Mouse (Mus musculus) neutrophil, adult 5-6 weeks (primary cell): ENCODE data around the gene Kank1. TPM values are rescaled to one million over a fixed set of nuclear protein-coding genes. Genes with fewer than 3 reads are reported as not detected.

Experiments
- ATAC-seq: fragments of 151-379, 151-347 bp; 2 replicates; pipeline ENCODE4 v1.8.0; 2017; ENCODE audit warnings: mild to moderate bottlenecking, moderate TSS enrichment; ENCODE audit not compliant: insufficient number of reproducible peaks, poor library complexity, low FRiP score, severe bottlenecking; ENCODE audit errors: extremely low read depth
- total RNA-seq: library from RNA; stranded (forward); fragments of 200-1000 nt; gene quantifications from 2 replicates; pipeline ENCODE4 v1.2.3, GENCODE M21; 2017

The Kank1 gene
- total RNA-seq, 1 experiment from 2014 or later = not detected

GRCm38 (mm10) chr19:25419983-25420382 lies 183.2 kb downstream of the Kank1 start:
- ATAC-seq = no peak

GRCm38 (mm10) chr19:25422096-25422495 lies 185.3 kb downstream of the Kank1 start:
- no peak for ATAC-seq

- ATAC-seq = no peak
Observed at GRCm38 (mm10) chr19:25423371-25423770, 186.6 kb downstream of the Kank1 start.

DNA sequence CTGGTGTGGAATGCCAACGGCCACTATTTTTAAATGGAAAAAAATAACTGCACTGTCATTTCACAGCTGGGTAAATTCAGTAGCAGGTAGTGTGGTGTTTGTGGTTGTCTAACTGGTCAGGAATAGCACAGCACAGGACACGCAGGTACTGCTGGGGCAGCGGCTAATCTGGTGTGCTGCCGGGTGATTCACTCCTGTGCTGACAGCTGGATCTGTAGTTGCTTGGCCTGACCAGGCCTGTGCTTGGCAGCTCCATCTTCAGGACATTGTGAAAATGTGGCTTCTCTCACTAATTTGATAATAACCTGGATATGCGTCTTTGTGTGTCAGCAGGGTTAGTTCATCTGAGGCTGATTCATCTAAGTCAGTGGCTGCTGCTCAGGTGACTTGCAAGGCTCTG lies 189.7 kb downstream of the Kank1 start:
- no peak for ATAC-seq

- ATAC-seq = no peak
Observed at GRCm38 (mm10) chr19:25427886-25428285, 191.1 kb downstream of the Kank1 start.

DNA sequence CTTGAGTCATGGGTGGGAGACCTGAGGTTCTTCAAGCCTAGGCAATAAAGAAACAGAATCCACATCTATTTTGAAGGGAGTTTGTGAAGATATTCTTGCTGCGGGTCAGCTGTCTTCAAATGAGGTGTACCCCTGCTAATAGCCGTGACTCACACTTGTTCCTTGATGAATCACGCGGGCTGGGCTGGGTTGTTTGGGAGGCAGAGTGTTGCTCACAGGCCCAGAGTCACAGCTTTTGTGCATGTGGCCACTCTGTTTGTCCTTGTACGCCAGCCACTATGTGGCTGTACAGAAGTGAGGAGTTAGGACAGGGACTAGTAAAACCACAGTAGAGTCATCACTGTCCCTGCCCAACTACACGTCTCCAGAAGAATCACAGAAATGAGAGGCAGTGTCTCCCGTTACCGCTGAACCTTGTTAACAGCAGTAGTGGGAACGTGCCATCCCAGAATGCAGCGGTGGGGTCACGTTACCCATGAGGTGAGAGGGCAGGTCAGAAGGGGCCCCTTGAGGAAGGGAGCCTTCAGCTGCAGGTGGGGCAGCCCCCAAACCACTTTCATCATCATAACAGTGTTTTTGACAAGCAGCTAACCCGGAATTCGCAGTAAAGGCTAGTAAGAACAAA lies 191.7 kb downstream of the Kank1 start:
- ATAC-seq = no peak

DNA sequence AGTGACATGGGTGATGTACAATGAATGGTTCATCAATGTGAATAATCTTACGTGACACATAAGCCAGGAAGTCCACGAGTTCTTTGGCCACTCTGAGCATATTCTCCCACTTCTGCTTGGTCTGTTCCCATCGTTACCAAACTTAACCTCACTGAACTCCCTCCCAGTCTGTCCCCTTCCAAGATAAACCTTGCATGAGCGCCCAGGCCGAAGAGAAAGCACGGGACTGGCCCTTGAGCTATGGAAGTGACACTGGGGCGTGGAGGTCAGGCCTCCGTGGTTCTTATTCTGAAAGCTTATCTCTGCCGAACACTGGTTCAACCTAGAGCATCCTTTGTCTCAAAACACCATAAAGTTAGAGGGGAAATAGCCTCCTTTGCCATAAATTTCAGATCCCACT lies 194.7 kb downstream of the Kank1 start:
- ATAC-seq = no peak

DNA sequence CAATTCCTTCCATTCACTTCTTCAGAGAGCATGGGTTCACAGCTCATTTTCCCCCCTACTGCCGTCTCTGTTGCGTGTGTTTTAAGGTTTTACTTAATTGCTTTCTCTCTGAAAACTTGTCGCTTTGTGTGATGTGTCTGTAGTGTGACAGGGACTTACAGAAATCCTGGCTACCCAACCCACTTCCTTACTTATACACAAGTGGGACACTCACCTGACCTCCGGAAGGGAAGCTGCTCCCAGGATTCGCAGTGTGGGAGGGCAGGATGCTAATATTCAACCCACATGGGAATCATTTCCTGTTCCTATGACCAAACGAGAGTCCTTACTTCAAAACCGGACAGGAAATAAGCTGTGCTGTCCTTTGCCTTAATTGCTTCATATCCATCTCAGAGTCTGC lies 195.1 kb downstream of the Kank1 start:
- no peak for ATAC-seq

DNA sequence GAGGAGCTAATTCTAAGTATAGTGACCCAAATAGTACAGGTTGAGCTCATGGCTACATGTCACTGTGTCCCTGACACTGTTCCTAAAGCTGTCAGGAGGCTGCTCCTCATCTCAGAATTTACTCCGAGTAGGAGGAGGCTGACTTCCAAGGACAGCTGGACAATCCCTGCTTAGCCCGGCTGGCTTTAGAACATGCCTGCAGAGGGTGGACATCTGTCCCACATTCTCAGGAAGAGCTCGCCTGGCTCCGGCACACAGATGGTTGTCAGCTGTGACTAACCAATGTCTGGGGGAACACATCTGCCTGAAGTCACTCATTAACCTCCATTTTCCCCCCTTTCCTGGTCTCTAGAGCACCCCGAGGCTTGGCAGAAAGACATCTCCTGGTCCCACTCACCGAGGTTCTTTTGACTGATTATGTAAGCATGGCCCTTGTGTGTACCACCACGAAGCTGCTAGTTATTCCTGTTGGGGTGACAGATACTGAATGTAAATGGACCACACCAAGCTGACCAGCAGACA lies 196.5 kb downstream of the Kank1 start:
- ATAC-seq = no peak

DNA sequence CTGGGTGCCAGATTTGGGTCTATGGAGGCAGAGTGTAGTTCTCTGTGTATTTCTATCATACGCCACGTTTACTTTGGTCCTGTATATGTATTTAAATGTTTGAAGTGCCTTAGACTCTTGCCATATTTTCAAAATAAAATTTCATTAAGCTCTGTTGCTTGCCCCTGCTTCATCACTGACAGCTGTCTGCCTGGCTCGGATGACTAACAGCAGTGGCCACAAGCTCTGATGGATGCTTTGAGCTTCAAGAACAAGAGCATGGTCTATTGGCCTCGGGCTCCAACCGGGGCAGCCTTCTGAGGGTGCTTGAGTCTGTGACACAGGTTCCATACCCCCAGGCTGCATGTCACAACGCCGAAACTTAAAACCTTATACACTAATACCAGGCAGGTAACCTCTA lies 197.6 kb downstream of the Kank1 start:
- ATAC-seq = no peak

- ATAC-seq = no peak
Observed at GRCm38 (mm10) chr19:25434795-25435194, 198.0 kb downstream of the Kank1 start.

GRCm38 (mm10) chr19:25435412-25435811 lies 198.6 kb downstream of the Kank1 start:
- no peak for ATAC-seq

GRCm38 (mm10) chr19:25436175-25436574 lies 199.4 kb downstream of the Kank1 start:
- ATAC-seq = no peak

DNA sequence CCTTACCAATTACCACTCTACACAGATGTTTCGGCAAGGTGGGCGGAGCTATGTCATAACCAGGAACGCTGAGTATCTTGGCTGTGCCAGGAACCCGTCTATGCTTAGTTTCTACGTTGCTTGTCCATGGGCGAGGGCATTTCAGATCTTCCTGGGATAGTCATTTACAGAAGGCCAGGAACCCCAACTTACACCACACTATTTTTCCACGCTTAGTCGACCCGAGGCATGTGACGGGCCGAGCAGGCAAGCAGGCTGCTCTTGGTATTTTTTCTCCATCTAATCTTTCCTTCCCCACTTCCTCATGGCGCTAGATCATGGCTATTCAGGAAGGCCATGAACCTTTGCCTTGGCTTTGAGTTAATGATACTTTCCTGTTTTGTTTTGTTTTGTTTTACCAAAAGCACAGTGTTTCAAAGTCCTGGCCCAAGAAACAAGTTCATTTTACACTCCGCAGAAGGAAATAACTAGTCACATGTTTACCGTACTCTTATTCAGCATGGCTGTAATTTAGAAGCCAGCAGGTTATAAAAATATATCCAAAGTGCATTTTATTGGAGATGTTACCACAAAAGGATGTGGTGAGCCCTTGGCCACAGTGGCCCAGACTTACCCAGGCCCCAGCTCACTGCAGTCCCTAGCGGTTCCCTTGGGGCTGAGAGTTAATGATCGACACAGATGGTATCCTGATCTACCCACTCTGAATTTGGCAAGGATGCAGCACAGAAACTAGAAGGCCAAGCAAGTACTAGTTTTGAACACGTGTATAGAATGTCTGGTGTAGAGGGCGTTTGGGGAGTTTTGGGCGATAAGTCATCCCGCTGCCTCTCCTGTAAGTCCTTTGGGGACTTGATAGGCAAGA lies 200.2 kb downstream of the Kank1 start:
- ATAC-seq = no peak

- no peak for ATAC-seq
Observed at GRCm38 (mm10) chr19:25438246-25438645, 201.5 kb downstream of the Kank1 start.

DNA sequence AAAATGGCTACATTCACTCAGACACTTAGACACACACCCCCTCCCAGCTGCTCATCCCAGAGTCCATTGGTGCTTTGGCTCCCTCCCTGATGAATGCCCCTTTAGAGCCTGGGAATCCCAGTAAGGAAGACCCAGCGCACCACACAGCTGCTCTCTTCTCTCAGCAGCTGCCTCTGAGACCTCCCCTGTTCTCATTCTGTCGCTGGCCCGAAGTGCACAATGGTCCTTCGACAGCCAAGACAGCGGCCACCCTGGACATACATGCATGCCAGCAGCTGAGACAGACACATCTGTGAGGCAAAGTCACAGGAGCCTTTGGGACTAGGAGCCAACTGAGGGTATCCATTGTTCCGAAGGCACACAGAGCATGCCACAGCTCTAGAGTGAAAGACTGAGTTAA lies 203.0 kb downstream of the Kank1 start:
- no peak for ATAC-seq

- ATAC-seq = no peak
Observed at GRCm38 (mm10) chr19:25440736-25441135, 204.0 kb downstream of the Kank1 start.

DNA sequence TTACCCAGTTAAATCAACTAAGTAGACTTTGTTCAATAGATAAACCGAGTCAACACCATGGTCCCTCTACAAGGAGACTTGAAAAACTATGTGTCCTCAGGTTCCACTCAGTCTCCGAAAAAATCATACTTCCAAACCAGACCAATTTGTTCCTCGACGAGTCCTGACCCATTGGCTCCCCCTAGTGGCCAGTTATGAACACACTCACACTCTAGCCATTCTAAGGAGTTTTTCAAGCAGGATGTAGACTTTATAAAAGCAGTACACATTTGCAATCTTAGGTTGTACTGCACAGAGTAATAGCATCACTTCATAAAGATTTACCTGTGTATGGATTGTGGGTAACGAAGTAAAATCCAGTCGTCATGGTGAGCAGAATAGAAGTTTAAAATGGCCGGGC lies 208.3 kb downstream of the Kank1 start:
- no peak for ATAC-seq

DNA sequence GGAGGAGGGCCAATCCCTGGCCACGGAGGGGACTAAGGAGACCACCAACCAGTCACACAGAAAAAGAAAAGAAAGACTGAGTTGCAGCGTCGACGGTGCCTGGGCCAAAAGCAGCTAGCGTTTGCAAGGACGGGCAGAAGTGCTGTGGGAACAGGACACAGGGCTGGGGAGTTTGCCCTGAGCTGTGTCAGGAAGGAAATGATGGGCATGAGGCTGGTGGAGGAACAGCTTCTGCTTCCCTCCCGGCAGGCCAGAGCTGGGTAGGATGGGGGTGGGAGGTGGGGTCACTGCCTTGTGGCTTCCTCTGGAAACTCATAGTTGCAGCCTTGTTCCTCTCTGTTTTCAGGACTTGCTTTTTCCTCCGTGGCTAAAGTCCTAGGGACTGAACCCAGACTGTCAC lies 209.1 kb downstream of the Kank1 start:
- ATAC-seq = no peak

DNA sequence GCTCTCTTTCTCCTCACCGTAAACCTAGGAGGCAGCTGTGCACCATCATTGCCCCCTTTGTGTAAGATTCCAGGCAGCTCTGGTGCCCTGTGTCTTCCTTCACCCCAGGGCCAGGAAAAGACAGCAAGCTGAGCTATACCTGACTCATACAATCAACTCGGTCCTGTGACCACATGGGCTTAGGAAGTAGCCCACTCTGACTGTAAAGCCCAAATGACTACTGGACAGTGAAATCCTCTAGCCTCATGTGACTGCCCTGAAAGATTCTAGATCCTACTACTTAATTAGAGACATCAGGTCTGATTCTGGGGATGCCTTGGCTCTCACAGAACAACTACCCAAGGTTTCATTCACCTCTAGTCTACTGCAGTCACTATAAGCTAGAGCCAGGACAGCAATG lies 209.9 kb downstream of the Kank1 start:
- ATAC-seq = no peak
